Mouse (Mus musculus): ENCODE results near the gene Zfp831. TPM values are rescaled to one million over a fixed set of nuclear protein-coding genes. Genes with fewer than 3 reads are reported as not detected.

Gene Zfp831
- not detected in 2 replicates for polyA plus RNA-seq (2016; fragmentation: Nextera tagmentation; extraction: Ambion mirVana)

DNA sequence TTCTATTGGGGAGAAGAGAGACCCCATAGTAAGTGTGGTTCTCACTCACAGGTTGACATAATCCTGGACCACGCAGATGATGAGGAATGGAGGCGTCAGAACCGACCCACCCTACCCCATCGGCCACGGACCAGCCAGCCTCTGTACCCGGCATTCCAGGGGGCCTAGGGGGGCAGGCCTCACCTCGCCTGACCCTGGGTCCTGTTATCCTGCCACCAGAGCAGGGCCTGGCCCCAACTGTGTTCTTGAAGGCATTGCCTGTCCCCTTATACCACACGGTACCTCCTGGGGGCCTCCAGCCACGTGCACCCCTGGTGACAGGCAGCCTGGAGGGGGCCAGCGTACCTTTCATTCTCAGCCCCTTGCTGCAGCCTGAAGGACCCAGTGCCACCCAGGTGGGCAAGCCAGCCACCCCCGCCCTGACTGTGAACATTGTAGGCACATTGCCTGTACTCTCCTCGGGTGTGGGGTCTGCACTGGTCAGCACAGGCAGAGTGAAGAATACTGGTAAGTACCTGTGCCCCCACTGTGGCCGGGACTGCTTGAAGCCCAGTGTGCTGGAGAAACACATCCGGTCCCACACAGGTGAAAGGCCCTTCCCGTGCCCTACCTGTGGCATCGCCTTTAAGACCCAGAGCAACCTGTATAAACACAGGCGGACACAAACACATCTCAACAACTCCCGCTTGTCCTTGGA is at the start of gene Zfp831:
TSS of gene Zfp831 (plus strand) at position 87 of the 697 bp plus-strand sequence.
- ATAC-seq (ENCODE audit: low FRiP score) = no peak
- H3K4me1 ChIP-seq = no peaks in the 10 kb centered on the region
- no peak within 1 kb of the TSS for H3K27ac ChIP-seq
- H3K4me2 ChIP-seq = no peak within 1 kb of the TSS
- H3K4me3 ChIP-seq (replicated peaks) = no peak within 1 kb of the TSS
- no peaks in the 10 kb centered on the region for H3K36me3 ChIP-seq (replicated peaks)
- H3K9me3 ChIP-seq = no peaks in the 10 kb centered on the region
- 84% methylated on average over 18 of the region's 18 CpGs for WGBS
- no peaks in the 10 kb centered on the region for H3K27me3 ChIP-seq
- H3K9ac ChIP-seq = no peak within 1 kb of the TSS

GRCm38 (mm10) chr2:174594965-174595364 is 48.4 kb upstream of the Zfp831 start:
- 82% methylated on average over 9 of the region's 9 CpGs for WGBS
- Histone ChIP-seq H3K9ac (no peak overlapping the region), H3K27me3 (no peaks in the 10 kb centered on the region)

GRCm38 (mm10) chr2:174595611-174596010 is 47.7 kb upstream of the Zfp831 start:
- no peak for ATAC-seq (ENCODE audit: low FRiP score)
- 89% methylated on average over 2 of the region's 2 CpGs for WGBS
- H3K9ac ChIP-seq = no peak overlapping the region
- no peak overlapping the region for H3K4me3 ChIP-seq (replicated peaks)
- no peak overlapping the region for H3K4me2 ChIP-seq
- no peaks in the 10 kb centered on the region for H3K9me3 ChIP-seq
- H3K4me1 ChIP-seq = no peaks in the 10 kb centered on the region
- no peaks in the 10 kb centered on the region for H3K27me3 ChIP-seq
- no peaks in the 10 kb centered on the region for H3K36me3 ChIP-seq (replicated peaks)
- no peak overlapping the region for H3K27ac ChIP-seq

More at GRCm38 (mm10) chr2:174594965-174595364, 48.4 kb upstream of the Zfp831 start:
- no peaks in the 10 kb centered on the region for H3K36me3 ChIP-seq (replicated peaks)
- no peak overlapping the region for H3K4me2 ChIP-seq
- ATAC-seq (ENCODE audit: low FRiP score) = no peak
- no peaks in the 10 kb centered on the region for H3K9me3 ChIP-seq
- H3K27ac ChIP-seq = no peak overlapping the region
- H3K4me3 ChIP-seq (replicated peaks) = no peak overlapping the region
- no peaks in the 10 kb centered on the region for H3K4me1 ChIP-seq

DNA sequence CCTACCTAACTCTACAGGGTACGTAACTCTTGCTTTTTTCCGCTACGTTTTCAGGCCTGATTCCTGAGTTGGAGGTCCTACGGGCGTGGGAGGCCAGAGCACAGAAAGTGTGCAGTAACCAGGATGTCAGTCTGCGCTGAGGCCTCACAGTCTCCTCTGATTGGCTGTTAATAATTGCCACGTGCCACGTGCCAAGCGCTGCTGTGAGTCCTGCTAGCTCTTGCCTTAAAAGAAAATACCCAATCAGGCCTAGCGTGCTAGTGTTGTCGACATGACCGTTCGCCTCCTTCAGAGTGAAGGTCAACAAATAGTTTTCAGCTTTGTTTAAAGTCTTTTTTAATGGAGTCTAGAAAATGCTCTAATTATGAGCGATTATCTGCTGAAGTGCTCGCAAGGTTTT is 46.9 kb upstream of the Zfp831 start:
- Histone ChIP-seq H3K9me3 (no peaks in the 10 kb centered on the region), H3K27ac (no peak overlapping the region), H3K36me3 (replicated peaks) (no peaks in the 10 kb centered on the region), H3K4me2 (no peak overlapping the region), H3K27me3 (no peaks in the 10 kb centered on the region), H3K4me3 (replicated peaks) (no peak overlapping the region), H3K4me1 (no peaks in the 10 kb centered on the region), H3K9ac (no peak overlapping the region)
- 79% methylated on average over 15 of the region's 15 CpGs for WGBS
- no peak for ATAC-seq (ENCODE audit: low FRiP score)

- Histone ChIP-seq H3K27ac (no peak overlapping the region), H3K4me2 (no peak overlapping the region), H3K36me3 (replicated peaks) (no peaks in the 10 kb centered on the region), H3K27me3 (no peaks in the 10 kb centered on the region), H3K4me3 (replicated peaks) (no peak overlapping the region), H3K4me1 (no peaks in the 10 kb centered on the region), H3K9me3 (no peaks in the 10 kb centered on the region), H3K9ac (no peak overlapping the region)
- WGBS = 81% methylated on average over 12 of the region's 12 CpGs
- ATAC-seq (ENCODE audit: low FRiP score) = no peak
Measured at GRCm38 (mm10) chr2:174598451-174598850, 44.9 kb upstream of the Zfp831 start.

DNA sequence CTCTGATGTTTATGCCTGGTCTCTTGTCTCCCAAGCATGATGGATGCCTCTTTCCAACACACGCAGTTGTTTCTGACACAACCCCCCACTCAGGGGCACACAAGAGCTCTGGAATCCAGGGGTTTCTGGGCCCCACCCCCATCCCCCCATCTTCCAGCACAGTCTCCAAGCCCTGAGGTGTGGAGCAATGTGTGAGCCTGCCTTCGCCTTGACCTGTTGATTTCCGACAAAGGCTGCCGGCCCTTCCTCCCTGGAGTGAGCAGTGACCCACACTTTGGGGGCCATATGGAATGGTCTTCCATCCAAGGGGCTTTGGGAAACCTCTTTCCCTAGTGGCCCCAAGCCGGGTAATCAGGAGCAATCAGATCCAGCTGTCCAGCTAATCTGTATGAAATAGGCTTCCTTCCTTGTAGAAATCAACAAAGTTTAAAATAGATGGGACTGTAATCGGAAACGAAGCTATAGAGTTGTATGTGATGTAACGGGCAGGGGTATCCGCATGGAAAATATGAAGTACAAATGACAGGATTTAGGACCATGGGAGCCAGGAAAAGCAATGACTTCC is 44.2 kb upstream of the Zfp831 start:
- Histone ChIP-seq H3K36me3 (replicated peaks) (no peaks in the 10 kb centered on the region), H3K4me1 (no peaks in the 10 kb centered on the region), H3K4me2 (no peak overlapping the region), H3K9me3 (no peaks in the 10 kb centered on the region), H3K27ac (no peak overlapping the region), H3K9ac (no peak overlapping the region), H3K4me3 (replicated peaks) (no peak overlapping the region), H3K27me3 (no peaks in the 10 kb centered on the region)
- 85% methylated on average over 9 of the region's 9 CpGs for WGBS
- no peak for ATAC-seq (ENCODE audit: low FRiP score)

DNA sequence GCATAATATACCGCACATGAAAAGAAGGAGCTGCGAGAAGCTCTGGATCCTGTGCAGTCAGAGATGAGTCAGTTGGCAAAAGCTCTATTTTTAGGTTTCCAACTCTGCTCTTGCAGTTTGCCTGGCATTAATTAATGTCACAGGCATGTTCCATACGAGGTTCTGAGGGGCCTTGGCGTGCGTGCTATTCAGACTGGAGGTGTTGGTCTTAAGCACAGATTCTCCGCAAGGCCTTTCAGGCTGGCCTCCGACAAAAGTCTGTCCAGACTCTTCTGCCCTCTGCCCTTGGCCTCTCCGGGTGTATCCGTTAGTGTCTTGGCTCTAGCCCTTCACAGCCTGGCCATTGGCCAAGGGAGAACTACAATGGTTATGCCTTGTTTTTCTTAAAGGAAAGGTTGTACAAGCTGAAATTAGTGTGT is 43.5 kb upstream of the Zfp831 start:
- Histone ChIP-seq H3K36me3 (replicated peaks) (no peaks in the 10 kb centered on the region), H3K27me3 (no peaks in the 10 kb centered on the region), H3K4me2 (no peak overlapping the region), H3K27ac (no peak overlapping the region), H3K9me3 (no peaks in the 10 kb centered on the region), H3K4me3 (replicated peaks) (no peak overlapping the region), H3K9ac (no peak overlapping the region), H3K4me1 (no peaks in the 10 kb centered on the region)
- no peak for ATAC-seq (ENCODE audit: low FRiP score)
- 86% methylated on average over 9 of the region's 9 CpGs for WGBS

- 77% methylated on average over 9 of the region's 9 CpGs for WGBS
- Histone ChIP-seq H3K4me2 (no peak overlapping the region), H3K4me3 (replicated peaks) (no peak overlapping the region), H3K4me1 (no peaks in the 10 kb centered on the region), H3K9me3 (no peaks in the 10 kb centered on the region), H3K27ac (no peak overlapping the region), H3K9ac (no peak overlapping the region), H3K27me3 (no peaks in the 10 kb centered on the region), H3K36me3 (replicated peaks) (no peaks in the 10 kb centered on the region)
- no peak for ATAC-seq (ENCODE audit: low FRiP score)
Measured at GRCm38 (mm10) chr2:174601938-174602685, 41.2 kb upstream of the Zfp831 start.

GRCm38 (mm10) chr2:174603321-174603720 is 40.0 kb upstream of the Zfp831 start:
- ATAC-seq (ENCODE audit: low FRiP score) = no peak
- Histone ChIP-seq H3K36me3 (replicated peaks) (no peaks in the 10 kb centered on the region), H3K9me3 (no peaks in the 10 kb centered on the region), H3K4me2 (no peak overlapping the region), H3K27me3 (no peaks in the 10 kb centered on the region), H3K4me3 (replicated peaks) (no peak overlapping the region), H3K27ac (no peak overlapping the region), H3K4me1 (no peaks in the 10 kb centered on the region), H3K9ac (no peak overlapping the region)
- 85% methylated on average over 7 of the region's 7 CpGs for WGBS

DNA sequence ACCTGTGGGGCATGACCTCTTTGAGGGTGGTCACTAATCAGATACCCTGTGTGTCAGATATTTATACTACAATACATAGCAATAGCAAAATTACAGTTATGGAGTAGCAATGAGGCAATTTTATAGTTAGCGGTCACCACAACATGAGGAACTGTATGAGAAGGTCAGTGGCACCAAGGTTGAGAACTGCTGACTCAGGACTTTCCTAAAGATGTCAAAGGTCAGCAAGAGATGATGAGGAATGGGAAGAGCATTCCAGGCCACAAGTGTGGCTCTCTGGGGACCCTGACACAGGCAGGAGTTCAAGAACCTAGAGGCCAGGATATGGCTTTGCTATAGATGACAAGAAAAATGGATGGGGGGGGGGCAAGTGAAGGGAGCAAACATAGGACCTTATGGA is 38.3 kb upstream of the Zfp831 start:
- no peak overlapping the region for H3K9ac ChIP-seq
- H3K27me3 ChIP-seq = no peaks in the 10 kb centered on the region
- no peak for ATAC-seq (ENCODE audit: low FRiP score)
- WGBS = 97% methylated on average over 1 of the region's 1 CpGs
- no peak overlapping the region for H3K4me2 ChIP-seq
- no peaks in the 10 kb centered on the region for H3K36me3 ChIP-seq (replicated peaks)
- no peak overlapping the region for H3K4me3 ChIP-seq (replicated peaks)
- no peak overlapping the region for H3K27ac ChIP-seq
- H3K4me1 ChIP-seq = no peaks in the 10 kb centered on the region
- H3K9me3 ChIP-seq = no peaks in the 10 kb centered on the region

GRCm38 (mm10) chr2:174605442-174606087 is 37.8 kb upstream of the Zfp831 start:
- Histone ChIP-seq H3K27me3 (no peaks in the 10 kb centered on the region), H3K9ac (no peak overlapping the region), H3K4me3 (replicated peaks) (no peak overlapping the region), H3K27ac (no peak overlapping the region), H3K4me2 (no peak overlapping the region), H3K36me3 (replicated peaks) (no peaks in the 10 kb centered on the region), H3K4me1 (no peaks in the 10 kb centered on the region), H3K9me3 (no peaks in the 10 kb centered on the region)
- no peak for ATAC-seq (ENCODE audit: low FRiP score)
- WGBS = 92% methylated on average over 4 of the region's 4 CpGs

DNA sequence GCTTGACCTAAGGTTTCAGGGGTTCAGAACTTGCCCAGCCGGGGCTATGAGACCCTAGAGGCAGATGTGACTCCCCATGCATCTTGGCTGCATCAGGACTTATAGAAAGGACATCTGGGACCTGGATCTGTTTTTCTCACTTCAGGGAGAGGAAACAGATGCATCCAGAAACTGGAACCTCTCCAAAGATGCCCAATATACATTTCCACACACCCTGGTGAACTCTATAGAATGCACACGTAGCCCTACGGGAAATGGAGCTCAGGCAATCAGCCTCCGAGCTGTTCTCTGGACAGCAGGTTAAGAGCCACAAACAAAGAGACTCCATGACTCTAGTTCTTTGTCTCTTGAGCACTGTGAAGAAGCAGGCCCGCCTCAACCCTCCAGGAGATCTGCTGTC is 37.0 kb upstream of the Zfp831 start:
- Histone ChIP-seq H3K27me3 (no peaks in the 10 kb centered on the region), H3K9me3 (no peaks in the 10 kb centered on the region), H3K4me2 (no peak overlapping the region), H3K4me3 (replicated peaks) (no peak overlapping the region), H3K4me1 (no peaks in the 10 kb centered on the region), H3K9ac (no peak overlapping the region), H3K27ac (no peak overlapping the region), H3K36me3 (replicated peaks) (no peaks in the 10 kb centered on the region)
- no peak for ATAC-seq (ENCODE audit: low FRiP score)
- 72% methylated on average over 5 of the region's 5 CpGs for WGBS
